Mouse (Mus musculus): Measurements from ENCODE around the gene Rcsd1.

DNA sequence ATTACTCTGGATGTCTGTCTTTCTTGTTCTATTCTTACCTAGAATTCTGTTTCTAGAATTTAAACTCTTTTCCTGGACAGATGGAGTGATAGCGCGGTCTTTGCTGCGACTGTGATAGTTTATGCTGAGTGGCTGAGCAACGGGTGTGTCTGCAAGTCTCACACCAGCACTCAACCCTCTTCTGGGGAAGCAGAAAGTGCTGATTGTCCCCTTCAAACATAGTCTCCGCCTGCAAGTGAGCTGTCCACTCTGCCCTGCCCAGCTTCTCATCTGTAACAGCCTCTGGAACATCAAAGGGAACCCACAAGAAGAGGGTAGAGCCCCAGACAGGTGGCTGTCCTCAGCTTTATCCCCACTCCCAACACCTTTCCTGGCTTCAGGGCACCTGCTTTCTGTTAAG is 19.7 kb downstream of the Rcsd1 start:
- TF ChIP-seq CTCF (IDR thresholded peaks at IDR 0.05; ENCODE audit: low read depth) (no peak), EP300 (IDR thresholded peaks at IDR 0.05; ENCODE audit: low read depth) (no peak)

Measured in liver, postnatal 0 days (tissue).